Mouse (Mus musculus): ENCODE measurements around the gene Fam227b.

The Fam227b gene

DNA sequence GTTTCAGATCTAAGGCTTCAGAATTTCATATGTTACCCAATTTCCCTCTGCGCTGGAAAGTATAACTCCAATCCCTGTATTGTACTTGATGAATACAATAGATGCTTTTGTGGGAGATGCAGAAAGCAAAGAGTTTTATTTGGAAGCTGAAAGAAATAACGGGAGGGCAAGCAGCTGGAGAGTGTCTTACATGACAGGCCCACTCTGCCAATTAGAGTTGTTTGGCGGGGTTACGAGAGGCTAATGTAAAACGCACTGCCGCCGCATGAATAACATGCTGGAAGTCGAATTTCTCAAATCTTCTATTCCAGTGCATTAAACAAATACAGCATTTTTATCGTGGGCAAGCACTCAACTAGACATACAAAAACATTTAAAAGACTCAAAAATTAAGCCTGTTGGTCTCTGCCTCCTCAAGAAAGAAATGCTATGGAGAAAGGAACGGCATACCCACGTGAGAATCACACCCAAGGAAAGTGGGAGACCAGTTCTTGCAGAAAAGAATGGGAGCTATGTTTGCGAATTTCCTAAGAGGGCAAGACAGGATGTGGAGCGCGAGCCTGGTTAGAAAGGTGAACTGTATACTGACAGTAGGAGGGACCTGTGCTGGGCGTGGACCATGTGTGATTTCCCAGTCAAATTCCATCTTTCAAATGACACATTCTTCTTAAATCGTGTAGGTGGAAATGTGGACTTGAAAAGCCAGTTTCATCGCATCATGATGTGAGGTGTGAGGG lies 90.6 kb downstream of the Fam227b start:
- no peak for DNase-seq (ENCODE audit: low spot score)

DNA sequence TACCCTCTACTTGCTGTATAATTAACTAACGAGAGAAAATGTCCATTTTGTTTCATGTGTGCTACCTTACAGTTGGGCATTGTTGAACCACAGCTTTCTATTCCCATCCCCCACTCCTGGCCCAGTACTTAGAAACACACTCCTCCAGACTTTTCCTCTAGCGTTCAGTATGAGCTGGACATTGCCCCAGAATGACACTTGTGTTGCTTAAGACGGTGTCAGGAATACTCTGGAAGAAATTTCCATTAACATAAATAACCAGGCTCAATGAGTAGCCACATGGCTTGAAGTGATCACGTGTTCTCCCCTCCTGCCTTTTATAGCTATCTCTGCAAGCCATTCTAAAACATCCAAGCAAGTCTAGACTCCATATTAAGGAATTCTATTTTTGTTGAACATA lies 91.2 kb downstream of the Fam227b start:
- no peak for DNase-seq (ENCODE audit: low spot score)

DNA sequence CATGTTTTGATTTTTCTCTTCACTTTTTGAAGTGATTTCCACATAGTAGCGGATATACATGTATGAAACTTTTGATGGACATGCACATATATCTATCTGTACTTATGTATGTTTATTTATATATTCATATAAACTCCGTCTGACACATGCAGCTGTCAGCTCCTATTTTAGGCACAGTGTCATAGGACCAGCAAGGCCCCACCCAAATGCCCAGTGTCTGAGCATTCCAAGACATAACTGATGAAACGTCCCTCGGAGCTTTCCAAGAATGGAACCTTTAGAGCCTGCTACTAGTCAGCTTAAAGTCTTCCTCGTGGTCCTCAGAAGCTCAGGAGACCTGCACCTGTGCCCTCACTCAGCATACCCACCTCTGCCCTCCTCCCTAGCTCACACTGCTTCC lies 98.1 kb downstream of the Fam227b start:
- no peak for DNase-seq (ENCODE audit: low spot score)

DNA sequence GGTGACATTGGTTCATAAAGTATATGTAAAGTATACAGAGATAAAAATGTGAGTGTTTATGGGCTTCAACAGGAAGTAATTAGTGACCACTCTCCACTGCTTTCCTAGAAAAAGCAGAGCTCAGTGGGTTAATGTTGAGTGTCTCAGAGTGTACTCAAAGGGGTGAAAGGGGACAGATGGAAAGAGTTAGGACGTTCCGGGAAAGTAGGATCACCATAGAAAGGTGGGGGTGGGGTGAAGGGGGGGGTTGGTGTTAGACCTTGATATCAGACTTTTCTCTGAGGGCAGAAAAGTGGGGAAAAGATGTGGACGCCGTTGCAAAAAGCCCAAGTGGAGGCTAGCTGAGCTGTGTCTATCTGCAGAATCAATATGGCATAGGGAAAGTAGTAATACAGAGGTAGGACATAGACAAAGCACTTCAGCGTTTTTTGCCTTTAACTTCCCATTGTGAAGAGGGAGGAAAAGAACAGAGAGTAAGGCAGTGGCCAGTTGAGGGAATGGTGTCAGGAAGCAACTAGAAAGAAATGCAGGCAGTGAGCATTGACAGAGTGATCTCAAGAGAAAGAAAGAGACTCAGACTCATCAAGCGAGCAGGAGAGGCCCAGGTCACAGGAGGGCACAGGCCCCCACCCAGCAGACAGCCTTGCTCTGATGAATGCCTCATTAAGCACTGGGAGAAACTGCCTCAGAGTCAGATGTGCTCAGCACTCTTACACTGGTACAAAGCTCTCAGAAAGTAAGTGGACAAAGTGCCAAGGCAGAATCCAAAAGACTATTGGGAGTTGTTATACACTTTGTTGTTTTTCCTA lies 98.9 kb downstream of the Fam227b start:
- DNase-seq (ENCODE audit: low spot score) = no peak

DNA sequence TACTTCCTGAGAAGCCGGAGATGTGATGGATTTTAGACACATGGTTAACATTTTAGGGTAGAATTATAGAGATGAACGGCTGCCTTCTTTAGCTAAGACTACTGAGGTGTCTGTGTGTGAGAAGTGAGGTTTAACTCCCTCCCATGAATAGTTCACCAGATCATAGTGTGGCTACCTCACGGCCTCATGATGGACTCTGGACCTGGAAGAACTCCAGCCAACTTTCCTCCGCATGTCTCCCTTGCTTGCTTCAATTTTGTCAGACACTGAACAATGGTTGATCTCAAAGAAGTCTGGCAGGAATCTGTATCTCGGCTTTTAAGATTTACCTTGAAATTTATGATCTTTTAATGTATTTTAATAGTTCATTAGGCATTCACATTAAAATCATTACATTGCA lies 106.2 kb downstream of the Fam227b start:
- DNase-seq (ENCODE audit: low spot score) = no peak

DNA sequence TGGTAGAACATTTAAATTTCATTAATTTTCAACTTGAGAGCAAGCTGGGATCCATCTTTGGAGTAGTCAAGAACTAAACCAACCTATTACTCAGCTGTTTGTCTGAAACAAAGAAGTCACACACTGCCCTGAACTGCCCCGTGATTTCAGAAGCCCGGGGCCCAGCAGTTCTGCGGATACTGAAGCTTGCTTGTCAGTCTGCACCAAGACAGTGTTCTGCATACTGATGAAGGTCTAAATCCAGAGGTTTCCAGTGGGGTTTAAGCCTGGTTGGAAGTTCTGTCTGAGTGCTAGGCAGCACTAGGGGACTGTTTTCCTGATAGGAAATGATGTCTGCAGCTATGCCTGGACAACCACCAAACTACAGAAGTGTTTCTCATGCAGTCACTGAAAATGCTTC lies 109.1 kb downstream of the Fam227b start:
- DNase-seq (ENCODE audit: low spot score) = no peak

DNA sequence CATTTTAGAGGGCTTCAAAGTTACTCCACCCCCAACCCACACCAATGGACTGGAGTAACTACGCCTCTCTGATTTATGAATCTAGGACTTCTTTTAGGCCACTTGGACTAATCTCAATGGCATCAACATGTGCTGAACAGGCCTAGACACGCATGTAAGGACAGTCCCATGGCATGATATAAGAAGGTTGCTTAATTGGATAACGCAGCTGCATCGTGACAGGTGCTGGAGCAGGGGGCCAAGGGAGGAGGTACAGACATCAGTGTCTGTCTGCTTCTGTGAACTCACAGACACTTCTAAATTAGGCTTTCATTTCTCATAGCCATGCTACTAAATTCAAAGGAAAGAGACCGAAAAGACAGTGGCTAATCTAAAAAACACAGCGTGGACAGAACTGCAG lies 110.6 kb downstream of the Fam227b start:
- DNase-seq (ENCODE audit: low spot score) = no peak

DNA sequence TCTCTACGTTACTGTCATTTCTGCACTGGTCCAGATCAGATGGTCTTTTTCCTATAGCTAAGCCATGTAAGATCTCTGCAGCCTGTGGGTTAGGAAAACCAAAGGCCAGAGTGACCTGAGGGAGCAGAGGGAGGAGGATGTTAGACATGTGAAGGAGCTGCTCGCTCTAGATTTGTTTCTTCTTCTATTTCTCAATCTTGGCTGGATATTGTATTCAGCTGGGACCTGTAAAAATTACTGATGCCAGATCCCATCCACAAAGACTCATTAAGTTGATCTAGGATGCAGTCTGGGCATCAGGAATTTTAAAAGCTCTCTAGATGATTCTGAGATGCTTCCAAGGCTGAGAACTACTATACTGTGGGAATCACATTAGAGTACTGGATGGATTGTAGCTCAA lies 111.2 kb downstream of the Fam227b start:
- DNase-seq (ENCODE audit: low spot score) = no peak

DNA sequence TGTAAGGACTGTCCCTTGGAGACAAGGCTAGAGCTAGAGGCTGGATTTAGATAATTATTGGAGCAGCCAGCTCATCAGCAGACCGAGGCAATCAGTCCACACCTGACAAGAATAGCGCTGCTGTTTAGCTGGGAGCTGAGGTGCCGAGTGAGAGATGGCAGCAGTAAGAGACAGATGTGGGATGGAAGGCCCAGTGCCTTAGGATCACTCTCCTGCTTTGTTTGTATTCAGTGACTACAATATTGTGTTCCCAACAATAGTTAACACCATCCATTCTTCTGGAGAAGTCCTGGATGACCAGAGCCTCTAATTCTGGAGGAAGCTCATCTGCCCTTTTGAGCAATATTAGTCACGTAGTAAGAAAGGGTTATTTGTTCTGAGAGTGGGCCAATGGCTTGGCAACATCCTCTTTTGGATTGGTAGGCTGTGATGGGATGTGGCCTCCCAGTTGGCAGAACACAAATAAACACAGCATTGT lies 112.4 kb downstream of the Fam227b start:
- no peak for DNase-seq (ENCODE audit: low spot score)

DNA sequence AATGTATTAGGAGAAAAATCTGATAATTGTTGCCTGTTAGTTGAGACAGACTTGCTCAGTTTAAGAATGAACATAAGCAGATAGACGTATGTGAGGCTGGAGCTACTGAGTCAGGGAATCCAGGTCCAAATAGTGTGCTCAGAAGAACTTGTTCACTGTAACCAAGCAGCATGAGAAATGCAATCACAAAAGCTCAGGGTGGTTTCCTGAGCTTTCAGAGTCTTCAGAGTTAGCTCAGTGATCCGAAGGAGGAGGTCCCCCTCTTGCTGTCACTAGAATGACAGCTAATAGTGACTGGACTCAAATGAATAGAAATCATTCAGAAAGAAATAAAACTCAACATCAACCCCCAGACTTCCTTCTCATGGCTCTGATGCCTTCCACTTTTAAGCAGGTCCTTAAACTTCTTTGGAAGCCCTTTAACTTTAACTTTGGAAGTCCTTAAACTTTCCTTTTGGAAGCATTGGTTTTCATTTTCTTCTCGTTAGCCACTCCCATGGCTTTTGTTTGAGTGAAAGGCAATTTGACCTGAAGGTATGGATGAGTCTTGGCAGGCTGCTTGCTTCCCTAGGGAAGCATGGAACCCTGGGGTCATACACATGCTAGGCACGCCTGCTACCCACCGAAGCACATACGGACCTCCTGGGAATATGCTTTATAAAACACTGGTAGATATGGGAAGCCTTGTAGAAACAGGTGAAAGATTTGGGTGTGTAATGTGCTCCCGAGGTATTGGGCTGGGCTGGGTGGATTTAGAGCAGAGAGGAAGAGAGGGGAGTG lies 113.4 kb downstream of the Fam227b start:
- DNase-seq (ENCODE audit: low spot score) = no peak

DNA sequence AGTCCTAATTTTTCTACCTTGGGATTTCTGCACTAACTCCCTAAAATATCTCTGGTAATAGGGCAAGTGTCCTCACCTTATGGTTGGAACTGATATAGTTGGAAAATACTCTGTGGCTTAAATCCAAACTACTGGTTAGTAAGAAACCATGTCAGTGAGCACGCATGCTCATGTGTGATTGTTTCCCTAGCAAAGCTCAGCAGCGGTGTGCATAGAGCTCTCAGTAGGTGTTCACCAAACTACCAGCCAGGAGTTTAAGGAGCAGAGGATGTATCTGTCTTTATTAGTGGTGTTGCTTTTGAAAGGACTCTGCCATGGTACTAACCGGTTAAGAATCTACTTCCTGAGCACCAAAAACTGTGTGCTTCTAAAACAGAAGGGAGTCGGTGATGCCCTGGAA lies 115.7 kb downstream of the Fam227b start:
- no peak for DNase-seq (ENCODE audit: low spot score)

DNA sequence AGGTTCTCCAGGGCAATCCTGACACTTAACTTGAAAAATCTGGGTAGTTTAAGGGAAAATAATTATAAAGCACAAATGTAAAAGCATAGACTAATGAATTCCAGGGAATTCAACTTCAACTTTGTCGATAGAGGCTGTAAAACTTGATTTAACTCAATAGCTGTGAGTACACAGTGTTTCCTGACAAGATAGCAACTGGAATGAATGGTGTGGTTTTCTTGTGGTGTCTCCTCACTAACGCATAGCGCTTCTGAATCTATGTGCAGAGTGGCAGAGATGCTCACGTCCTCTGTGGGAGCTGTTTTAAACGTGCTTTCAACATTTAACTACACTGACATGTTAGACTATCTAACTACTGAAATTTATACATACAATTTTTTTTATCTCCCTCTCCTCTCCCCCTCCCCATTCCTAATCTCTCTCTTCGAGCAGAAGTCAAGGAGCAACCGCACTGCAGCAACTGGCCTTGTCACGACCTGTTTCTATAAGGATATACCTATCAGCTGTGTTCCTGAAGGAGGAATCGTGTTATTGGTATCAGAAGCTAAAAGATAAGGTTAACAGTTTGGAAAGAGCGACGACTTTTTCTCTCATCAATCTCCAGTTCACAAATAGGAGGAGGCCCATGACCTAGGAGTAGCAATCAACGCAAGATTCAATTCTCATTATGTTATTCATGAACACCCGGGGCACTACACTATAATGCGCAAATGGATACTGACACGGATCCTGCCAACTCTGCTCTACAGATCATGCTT lies 116.6 kb downstream of the Fam227b start:
- no peak for DNase-seq (ENCODE audit: low spot score)

DNA sequence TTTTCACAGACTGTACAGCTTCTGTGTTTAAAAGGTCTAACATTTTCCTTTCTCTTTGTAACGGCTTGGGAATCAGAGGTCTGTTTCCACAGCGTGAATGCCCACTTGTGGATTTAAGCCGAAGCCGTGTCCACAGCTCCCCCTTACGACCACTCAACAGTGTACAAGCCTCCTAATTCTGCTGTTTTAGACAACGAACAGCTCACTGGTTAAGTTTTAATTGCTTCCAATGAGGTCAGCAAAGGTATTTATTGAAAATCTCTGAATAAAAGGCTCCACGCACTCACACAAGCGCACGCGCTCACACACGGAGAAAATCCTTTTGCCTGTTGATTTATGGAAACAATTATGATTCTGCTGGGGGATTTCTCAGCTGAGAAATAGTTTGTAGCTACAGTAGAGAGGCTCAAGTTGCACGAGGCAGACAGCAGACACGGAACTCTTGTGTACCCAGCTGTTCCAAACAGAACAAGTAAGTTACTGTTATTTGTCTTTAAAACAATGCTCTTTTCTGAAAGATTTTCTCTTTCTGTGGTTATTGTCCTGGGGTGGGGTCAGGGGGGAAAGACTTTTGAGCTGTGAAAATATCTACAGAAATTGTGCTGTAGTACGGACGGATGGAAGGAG lies 117.3 kb downstream of the Fam227b start, which contains the start of gene Fgf7:
Gene Fgf7, plus strand, starts transcription at position 280 of the 627 bp plus-strand sequence.
- no peak for DNase-seq (ENCODE audit: low spot score)

DNA sequence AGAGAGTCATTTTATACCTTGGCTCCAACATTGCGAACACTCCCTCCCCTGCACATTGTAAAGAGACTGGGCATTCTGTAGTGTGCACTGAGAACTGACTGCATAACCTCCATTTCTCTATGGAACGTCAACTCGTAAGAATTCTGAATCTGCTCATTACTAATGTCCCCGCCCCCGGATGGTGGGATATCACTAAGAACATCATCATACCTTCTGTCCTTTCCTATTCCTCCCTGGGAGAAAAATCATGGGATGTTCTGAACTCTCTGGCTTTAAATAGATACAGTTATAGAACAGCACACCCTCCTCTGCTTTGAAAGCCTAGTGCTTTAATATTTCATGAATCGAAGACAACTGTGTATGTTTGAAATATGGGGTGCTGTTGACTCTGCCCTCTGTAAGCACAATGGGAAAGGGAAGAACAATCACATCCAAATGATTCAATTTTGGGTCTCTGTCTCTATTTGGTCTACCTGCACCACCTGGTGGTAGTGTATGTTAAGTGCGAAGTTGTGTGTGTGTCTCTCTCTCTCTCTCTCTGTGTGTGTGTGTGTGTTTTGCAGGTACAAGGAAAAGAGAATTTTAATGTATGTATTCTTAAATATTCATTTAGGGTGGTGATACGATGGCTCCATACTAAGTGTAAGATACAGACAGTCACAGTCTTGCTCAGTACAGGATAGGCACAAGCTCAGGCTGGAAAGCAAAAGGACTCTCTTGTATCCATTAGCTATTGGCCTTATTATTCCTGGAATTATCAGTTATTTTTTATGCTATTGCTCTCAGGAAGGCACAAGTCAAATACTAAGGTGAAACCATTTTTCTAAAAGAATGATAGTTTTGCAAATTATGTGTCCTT lies 118.5 kb downstream of the Fam227b start:
- no peak for DNase-seq (ENCODE audit: low spot score)

DNA sequence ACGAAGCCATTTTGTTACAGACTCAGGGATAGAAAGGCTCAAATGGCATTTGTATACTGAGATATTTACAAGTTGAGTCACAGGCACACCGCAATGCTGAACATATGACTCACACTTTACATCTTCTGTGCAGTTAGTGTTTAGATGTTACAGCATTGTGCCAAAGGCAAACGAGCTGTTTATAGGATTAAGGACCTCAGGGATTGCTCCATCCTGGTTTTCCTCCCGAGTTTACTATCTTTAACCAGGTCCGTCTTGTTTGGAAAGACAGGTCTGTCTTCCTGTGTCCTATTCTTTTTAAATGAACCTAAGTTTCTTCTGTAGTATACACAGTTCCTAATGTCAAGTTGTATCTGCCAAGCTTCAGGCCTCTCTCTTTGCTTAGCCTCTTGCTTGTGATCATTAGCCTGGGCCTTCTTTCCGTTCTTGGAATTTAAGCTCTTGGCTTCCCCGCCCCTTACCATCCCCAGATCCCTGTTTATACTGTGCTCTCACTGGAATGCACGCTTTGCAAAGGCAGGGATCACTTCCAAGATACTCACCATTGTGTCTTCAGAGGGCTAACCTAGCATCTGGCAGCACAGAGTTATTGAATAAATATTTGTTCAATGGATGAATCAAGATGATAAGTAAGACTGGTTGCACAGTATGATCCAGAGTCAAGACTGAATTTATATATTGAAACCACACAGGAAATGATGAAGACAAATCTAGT lies 120.5 kb downstream of the Fam227b start:
- DNase-seq (ENCODE audit: low spot score) = peak; percentile 14

DNA sequence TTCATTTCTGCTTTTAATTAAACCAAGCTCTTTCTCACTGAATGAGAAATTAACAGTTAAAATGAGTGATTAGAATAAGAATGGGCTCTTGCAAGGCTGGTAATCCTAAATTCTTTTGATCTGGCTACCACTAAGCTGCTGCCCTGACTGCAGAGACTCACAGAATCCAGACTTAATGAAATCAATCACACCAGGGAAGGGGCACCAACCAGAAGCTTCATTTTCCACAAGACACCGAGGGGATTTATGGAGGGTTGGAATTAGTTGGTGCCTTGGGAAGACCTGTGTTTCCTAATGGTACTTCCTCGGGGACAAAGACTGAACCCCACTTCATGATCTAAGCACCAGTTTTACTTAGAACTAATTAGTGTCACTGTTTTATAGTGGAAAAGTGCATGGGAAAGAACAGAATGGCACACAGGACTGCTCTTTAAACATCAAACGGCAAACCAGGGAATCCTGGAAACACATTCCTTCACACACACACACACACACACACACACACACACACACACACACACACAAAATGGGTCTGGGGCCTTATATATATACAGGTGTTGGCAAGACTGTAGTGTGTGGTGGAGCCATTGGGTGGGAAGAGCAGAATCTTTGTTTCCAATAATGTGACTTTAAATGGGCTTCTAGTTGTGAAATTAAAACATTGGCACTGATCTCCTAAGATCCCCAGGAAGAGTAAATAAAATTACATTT lies 135.9 kb downstream of the Fam227b start:
- no peak for DNase-seq (ENCODE audit: low spot score)

DNA sequence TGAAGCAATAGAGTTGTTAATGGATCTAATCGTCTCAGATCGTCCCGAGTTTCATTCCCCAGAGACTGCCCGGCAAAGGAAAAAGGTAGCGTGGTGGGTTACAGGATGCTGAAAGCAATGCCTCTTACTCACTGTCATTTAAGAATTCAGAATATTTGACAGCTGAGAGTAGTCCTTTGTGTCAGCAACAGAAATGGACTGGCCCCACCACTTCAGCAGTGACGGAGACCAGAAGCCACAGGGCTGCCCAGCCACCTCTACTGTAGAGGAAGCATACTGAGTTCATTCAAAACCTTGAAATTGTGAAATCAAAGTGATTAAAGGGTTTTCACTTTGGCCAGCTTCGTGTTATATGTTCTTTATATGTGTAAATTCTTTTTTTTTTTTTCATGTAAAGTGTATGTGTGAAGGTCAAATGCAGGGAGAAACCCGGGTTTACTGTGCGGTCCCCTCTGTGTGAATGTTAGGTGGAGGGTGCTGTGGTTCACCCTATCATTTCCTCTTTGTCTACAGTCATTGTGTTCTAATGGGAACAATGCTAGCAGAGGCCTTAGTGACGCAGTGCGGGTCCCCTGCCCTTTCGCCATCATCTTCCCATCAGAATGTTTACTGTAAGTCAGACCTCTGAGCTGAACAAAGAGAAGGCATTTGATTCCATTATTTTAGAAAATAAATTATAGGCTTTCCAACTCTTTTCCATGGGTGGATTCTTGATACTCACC lies 136.7 kb downstream of the Fam227b start:
- DNase-seq (ENCODE audit: low spot score) = no peak

DNA sequence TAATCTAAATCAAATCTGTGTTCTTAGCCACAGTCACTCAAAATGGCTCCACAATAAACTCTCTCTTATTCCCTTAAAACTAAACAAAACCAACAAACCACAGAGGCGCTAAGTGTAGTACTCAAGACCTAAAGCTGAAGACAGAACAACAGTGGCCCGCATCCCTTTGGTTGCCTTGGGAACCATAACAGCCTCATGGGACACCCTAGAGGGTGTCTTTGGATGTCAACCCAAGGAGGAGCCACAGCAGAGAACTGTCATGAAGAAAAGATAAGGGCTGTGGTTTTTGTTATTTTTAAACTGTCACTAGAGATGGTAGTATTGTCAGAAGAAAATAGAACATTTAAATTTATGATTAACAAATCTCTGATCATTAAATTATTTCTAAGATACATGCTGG lies 145.1 kb downstream of the Fam227b start:
- DNase-seq (ENCODE audit: low spot score) = no peak

All from yolk sac, embryonic 10.5 days (tissue).